Mouse (Mus musculus): Measurements from ENCODE around the gene Phldb2.

- no peak for TF ChIP-seq CTCF (IDR thresholded peaks at IDR 0.05 in 2 of 3, conservative IDR thresholded peaks at IDR 0.05 in 1 of 3; ENCODE audit: control insufficient read depth in 1 of 3, insufficient read depth in 1 of 3, low read depth in 2 of 3, low read length in 3 of 3, poor library complexity in 1 of 3, severe bottlenecking in 1 of 3)
- no peak for TF ChIP-seq ZKSCAN1 (IDR thresholded peaks at IDR 0.05; ENCODE audit: low read depth, low read length)
- TF ChIP-seq ZC3H11A (IDR thresholded peaks at IDR 0.05; ENCODE audit: low read depth, low read length): no peak
- TF ChIP-seq EP300 (IDR thresholded peaks at IDR 0.05; ENCODE audit: low read depth in 1 of 2, low read length in 2 of 2): no peak
- no peak for TF ChIP-seq MEF2A (IDR thresholded peaks at IDR 0.05; ENCODE audit: extremely low read depth, insufficient replicate concordance, low read depth, low read length, poor library complexity, severe bottlenecking)
- TF ChIP-seq POLR2A (IDR thresholded peaks at IDR 0.05; ENCODE audit: control insufficient read depth in 1 of 2, insufficient read depth in 1 of 2, low read depth in 1 of 2, low read length in 2 of 2, poor library complexity in 1 of 2): no peak
- TF ChIP-seq SMC3 (IDR thresholded peaks at IDR 0.05; ENCODE audit: low read depth, low read length): no peak
- no peak for TF ChIP-seq ETS1 (IDR thresholded peaks at IDR 0.05; ENCODE audit: low read depth, low read length)
- no peak for TF ChIP-seq CHD1 (IDR thresholded peaks at IDR 0.05; ENCODE audit: low read depth, low read length)
Observed at GRCm38 (mm10) chr16:45945649-45946048, 7.7 kb downstream of the Phldb2 start.
